Mouse (Mus musculus) liver, embryonic 14.5 days (tissue): ENCODE results near the gene Ddx23. TPM values are rescaled to one million over a fixed set of nuclear protein-coding genes. Genes with fewer than 3 reads are reported as not detected.
A peak's percentile ranks its signal among the peaks of the same experiment; 100 is the strongest.

Experiments
- ATAC-seq: fragments of 200-750 bp; cut with Nextera tagmentation; 2 replicates; pipeline ENCODE4 v1.8.0; 2017; ENCODE audit warnings: moderate number of reproducible peaks, mild to moderate bottlenecking, moderate library complexity; ENCODE audit not compliant: insufficient read depth
- DNase-seq, 3 experiments: peaks; one replicate each; pipeline ENCODE4 v3.0.0-alpha.2; 2012 to 2013; ENCODE audit warnings: low read depth in 3 of 3, low spot score in 3 of 3
- H3K27ac ChIP-seq: fragments of 300-500 bp; sonication (generic); 2 replicates; pipeline ENCODE4 v1.5.1; 2014; ENCODE audit warnings: moderate library complexity, mild to moderate bottlenecking, control low read depth, inconsistent platforms
- H3K27me3 ChIP-seq: fragments of 300-500 bp; sonication (generic); 2 replicates; pipeline ENCODE4 v1.6.1; 2014; ENCODE audit warnings: mild to moderate bottlenecking, low read length, moderate library complexity; ENCODE audit not compliant: control insufficient read depth, insufficient read depth
- H3K36me3 ChIP-seq: fragments of 300-500 bp; sonication (generic); replicated peaks from 2 replicates; pipeline ENCODE4 v1.6.1; 2014; ENCODE audit warnings: low read depth; ENCODE audit not compliant: control insufficient read depth, insufficient read depth
- H3K4me1 ChIP-seq, 2 experiments: fragments of 200-500 bp in 1 of 2; fragments of 300-500 bp in 1 of 2; sonication (generic) in 1 of 2; replicated peaks; 2 replicates each; pipeline ENCODE4 v1.6.1; 2012 to 2014; ENCODE audit warnings: antibody characterized with exemption in 1 of 2, inconsistent platforms in 1 of 2, low read length in 1 of 2; ENCODE audit not compliant: control insufficient read depth in 2 of 2, insufficient read depth in 2 of 2
- H3K4me2 ChIP-seq: fragments of 300-500 bp; sonication (generic); 2 replicates; pipeline ENCODE4 v1.6.1; 2014; ENCODE audit warnings: low read depth, mild to moderate bottlenecking, control low read depth, moderate library complexity
- H3K4me3 ChIP-seq, 2 experiments: fragments of 200-500 bp in 1 of 2; fragments of 300-500 bp in 1 of 2; sonication (generic) in 1 of 2; 2 replicates each; pipeline ENCODE4 v1.5.1; 2012 to 2014; ENCODE audit warnings: low read depth in 2 of 2, low read length in 2 of 2, mild to moderate bottlenecking in 2 of 2, control low read depth in 1 of 2, inconsistent platforms in 1 of 2, moderate library complexity in 1 of 2; ENCODE audit not compliant: insufficient read depth in 1 of 2
- H3K9ac ChIP-seq: fragments of 300-500 bp; sonication (generic); replicated peaks from 2 replicates; pipeline ENCODE4 v1.6.1; 2014; ENCODE audit warnings: mild to moderate bottlenecking, control low read depth, moderate library complexity
- H3K9me3 ChIP-seq: fragments of 300-500 bp; sonication (generic); 2 replicates; pipeline ENCODE4 v1.6.1; 2016; ENCODE audit warnings: low read length, mixed read lengths; ENCODE audit not compliant: control insufficient read depth
- CTCF ChIP-seq: IDR thresholded peaks from 2 replicates; pipeline ENCODE4 v1.5.1; 2016; ENCODE audit warnings: antibody characterized with exemption, low read depth, control low read depth
- EP300 ChIP-seq: IDR thresholded peaks from 2 replicates; pipeline ENCODE4 v1.6.1; 2016; ENCODE audit warnings: antibody characterized with exemption, low read depth
- WGBS: fragments of 180-500 bp; shearing (Covaris S2); extraction: QIAGEN DNeasy Blood & Tissue Kit; methylation state at CpG from one replicate; pipeline ENCODE4 v1.1.7; 2014; ENCODE audit not compliant: insufficient replicate concordance; 5-methylcytosine and 5-hydroxymethylcytosine counted together
- polyA plus RNA-seq, 2 experiments: library from polyadenylated mRNA; depleted of rRNA in 1 of 2; stranded (reverse) in 1 of 2; unstranded in 1 of 2; fragments of >200 nt; fragmentation: Nextera tagmentation in 1 of 2; extraction: Ambion mirVana in 1 of 2; gene quantifications; 2 replicates each; pipeline versions ENCODE4 v1.2.1 to v1.2.3; 2012 to 2014

Gene Ddx23
- polyA plus RNA-seq, 2 experiments = 11.7 to 23.4 TPM

- H3K4me2 ChIP-seq = peak overlapping the region; percentile 80
- H3K4me3 ChIP-seq = peak overlapping the region; percentile 35 to 62
- no peak overlapping the region for H3K27ac ChIP-seq
- no peak overlapping the region for H3K9ac ChIP-seq
- DNase-seq (no peak), ATAC-seq (peak; percentile 36)
- 1% methylated on average over 64 of the region's 65 CpGs for WGBS
- H3K27me3 ChIP-seq = peaks cover 87% of the 10 kb centered on the region
- no peak for TF ChIP-seq CTCF
- no peak for TF ChIP-seq EP300
- no peaks in the 10 kb centered on the region for H3K4me1 ChIP-seq
- no peaks in the 10 kb centered on the region for H3K9me3 ChIP-seq
- H3K36me3 ChIP-seq = no peaks in the 10 kb centered on the region
Measured at GRCm38 (mm10) chr15:98634541-98635081, 28.1 kb downstream of the Ddx23 start.

- peaks cover 89% of the 10 kb centered on the region for H3K27me3 ChIP-seq
- no peak for DNase-seq
- TF ChIP-seq CTCF = no peak
- no peak for TF ChIP-seq EP300
- peak overlapping the region; percentile 35 to 62 for H3K4me3 ChIP-seq
- no peak overlapping the region for H3K9ac ChIP-seq
- peak overlapping the region; percentile 80 for H3K4me2 ChIP-seq
- H3K9me3 ChIP-seq = no peaks in the 10 kb centered on the region
- ATAC-seq = peak; percentile 5; the same call in 1 of the 2 replicates
- no peak overlapping the region for H3K27ac ChIP-seq
- WGBS = 2% methylated on average over 25 of the region's 25 CpGs
- no peaks in the 10 kb centered on the region for H3K36me3 ChIP-seq
- no peaks in the 10 kb centered on the region for H3K4me1 ChIP-seq
Measured at GRCm38 (mm10) chr15:98633822-98634470, 28.7 kb downstream of the Ddx23 start.

GRCm38 (mm10) chr15:98632921-98633320, 29.8 kb downstream of the Ddx23 start:
- Histone ChIP-seq H3K9me3 (no peaks in the 10 kb centered on the region), H3K27me3 (peaks cover 100% of the 10 kb centered on the region), H3K4me2 (no peak overlapping the region), H3K36me3 (no peaks in the 10 kb centered on the region), H3K4me1 (no peaks in the 10 kb centered on the region), H3K4me3 (no peak overlapping the region), H3K27ac (no peak overlapping the region), H3K9ac (no peak overlapping the region)
- 1% methylated on average over 4 of the region's 4 CpGs for WGBS
- ATAC-seq = no peak
- TF ChIP-seq CTCF (no peak), EP300 (no peak)
- DNase-seq = no peak

GRCm38 (mm10) chr15:98632107-98632744, 30.5 kb downstream of the Ddx23 start:
- Histone ChIP-seq H3K4me1 (no peaks in the 10 kb centered on the region), H3K9ac (no peak overlapping the region), H3K27me3 (peaks cover 93% of the 10 kb centered on the region), H3K4me3 (no peak overlapping the region), H3K9me3 (no peaks in the 10 kb centered on the region), H3K36me3 (no peaks in the 10 kb centered on the region), H3K27ac (no peak overlapping the region), H3K4me2 (peak overlapping the region; percentile 5; the same call in 1 of the 2 replicates)
- WGBS = 2% methylated on average over 25 of the region's 25 CpGs
- no peak for TF ChIP-seq CTCF
- TF ChIP-seq EP300 = no peak
- DNase-seq (no peak), ATAC-seq (no peak)

GRCm38 (mm10) chr15:98631493-98631892, 31.2 kb downstream of the Ddx23 start:
- H3K9me3 ChIP-seq = no peaks in the 10 kb centered on the region
- H3K27ac ChIP-seq = no peak overlapping the region
- DNase-seq = no peak
- ATAC-seq = peak; percentile 30; the same call in 1 of the 2 replicates
- peaks cover 86% of the 10 kb centered on the region for H3K27me3 ChIP-seq
- no peaks in the 10 kb centered on the region for H3K4me1 ChIP-seq
- H3K4me3 ChIP-seq = no peak overlapping the region
- WGBS = 2% methylated on average over 18 of the region's 18 CpGs
- no peak overlapping the region for H3K9ac ChIP-seq
- no peaks in the 10 kb centered on the region for H3K36me3 ChIP-seq
- TF ChIP-seq CTCF = peak; percentile 93
- no peak for TF ChIP-seq EP300
- H3K4me2 ChIP-seq = no peak overlapping the region
